Mouse (Mus musculus): Measurements from ENCODE around the gene 4930432K21Rik. TPM values are rescaled to one million over a fixed set of nuclear protein-coding genes. Genes with fewer than 3 reads are reported as not detected.

The 4930432K21Rik gene
- polyA plus RNA-seq, 1 experiment from 2014 or later: 0.57 TPM

GRCm38 (mm10) chr8:84106216-84107040 is 41.4 kb upstream of the 4930432K21Rik start:
- Histone ChIP-seq H3K27me3 (ENCODE audit: control insufficient read depth, insufficient read depth, low read length) (no peaks in the 10 kb centered on the region), H3K9ac (ENCODE audit: low read depth, low read length) (no peak overlapping the region), H3K9me3 (ENCODE audit: control insufficient read depth, low read length) (no peaks in the 10 kb centered on the region), H3K4me2 (replicated peaks; ENCODE audit: low read depth, low read length) (no peak overlapping the region), H3K4me1 (replicated peaks; ENCODE audit: control insufficient read depth, insufficient read depth, low read length) (no peaks in the 10 kb centered on the region; the same call in 1 of the 2 replicates), H3K27ac (ENCODE audit: low read depth, low read length) (no peak overlapping the region), H3K36me3 (ENCODE audit: control insufficient read depth, insufficient read depth, low read length) (no peaks in the 10 kb centered on the region), H3K4me3 (ENCODE audit: low read depth, low read length) (no peak overlapping the region)
- ATAC-seq (ENCODE audit: low FRiP score): no peak
- DNase-seq (ENCODE audit: low spot score): no peak
- 94% methylated on average over 6 of the region's 6 CpGs for WGBS

GRCm38 (mm10) chr8:84115646-84116045 is 32.2 kb upstream of the 4930432K21Rik start:
- no peak overlapping the region for H3K4me2 ChIP-seq (replicated peaks; ENCODE audit: low read depth, low read length)
- 83% methylated on average over 6 of the region's 6 CpGs for WGBS
- H3K9me3 ChIP-seq (ENCODE audit: control insufficient read depth, low read length): no peaks in the 10 kb centered on the region
- no peak overlapping the region for H3K9ac ChIP-seq (ENCODE audit: low read depth, low read length)
- no peak for DNase-seq (ENCODE audit: low spot score)
- no peak overlapping the region for H3K4me3 ChIP-seq (ENCODE audit: low read depth, low read length)
- no peaks in the 10 kb centered on the region for H3K36me3 ChIP-seq (ENCODE audit: control insufficient read depth, insufficient read depth, low read length)
- H3K27me3 ChIP-seq (ENCODE audit: control insufficient read depth, insufficient read depth, low read length): no peaks in the 10 kb centered on the region
- no peaks in the 10 kb centered on the region for H3K4me1 ChIP-seq (replicated peaks; ENCODE audit: control insufficient read depth, insufficient read depth, low read length)
- ATAC-seq (ENCODE audit: low FRiP score): no peak
- no peak overlapping the region for H3K27ac ChIP-seq (ENCODE audit: low read depth, low read length)

- no peaks in the 10 kb centered on the region for H3K9me3 ChIP-seq (ENCODE audit: control insufficient read depth, low read length)
- H3K36me3 ChIP-seq (ENCODE audit: control insufficient read depth, insufficient read depth, low read length): no peaks in the 10 kb centered on the region
- H3K4me1 ChIP-seq (replicated peaks; ENCODE audit: control insufficient read depth, insufficient read depth, low read length): no peaks in the 10 kb centered on the region
- H3K27ac ChIP-seq (ENCODE audit: low read depth, low read length): no peak overlapping the region
- H3K9ac ChIP-seq (ENCODE audit: low read depth, low read length): no peak overlapping the region
- DNase-seq (ENCODE audit: low spot score) (no peak), ATAC-seq (ENCODE audit: low FRiP score) (no peak)
- H3K4me3 ChIP-seq (ENCODE audit: low read depth, low read length): no peak overlapping the region
- H3K4me2 ChIP-seq (replicated peaks; ENCODE audit: low read depth, low read length): no peak overlapping the region
- H3K27me3 ChIP-seq (ENCODE audit: control insufficient read depth, insufficient read depth, low read length): no peaks in the 10 kb centered on the region
- WGBS: 90% methylated on average over 3 of the region's 3 CpGs
These were observed 25.7 kb upstream of the 4930432K21Rik start for GRCm38 (mm10) chr8:84122151-84122550.

- H3K4me3 ChIP-seq (ENCODE audit: low read depth, low read length): no peak within 1 kb of the TSS
- H3K36me3 ChIP-seq (ENCODE audit: control insufficient read depth, insufficient read depth, low read length): no peaks in the 10 kb centered on the region
- no peaks in the 10 kb centered on the region for H3K27me3 ChIP-seq (ENCODE audit: control insufficient read depth, insufficient read depth, low read length)
- H3K9ac ChIP-seq (ENCODE audit: low read depth, low read length): no peak within 1 kb of the TSS
- no peak for DNase-seq (ENCODE audit: low spot score)
- WGBS: 62% methylated on average over 9 of the region's 9 CpGs
- no peak for ATAC-seq (ENCODE audit: low FRiP score)
- no peaks in the 10 kb centered on the region for H3K9me3 ChIP-seq (ENCODE audit: control insufficient read depth, low read length)
- no peak within 1 kb of the TSS for H3K27ac ChIP-seq (ENCODE audit: low read depth, low read length)
- H3K4me2 ChIP-seq (replicated peaks; ENCODE audit: low read depth, low read length): no peak within 1 kb of the TSS
- H3K4me1 ChIP-seq (replicated peaks; ENCODE audit: control insufficient read depth, insufficient read depth, low read length): no peaks in the 10 kb centered on the region
These were observed 22.2 kb upstream of the 4930432K21Rik start, which contains the start of gene Podnl1 for GRCm38 (mm10) chr8:84125656-84126055. Podnl1 (plus strand) TSS chr8:84125989.

- WGBS: 79% methylated on average over 2 of the region's 2 CpGs
- no peaks in the 10 kb centered on the region for H3K9me3 ChIP-seq (ENCODE audit: control insufficient read depth, low read length)
- DNase-seq (ENCODE audit: low spot score): no peak
- H3K4me3 ChIP-seq (ENCODE audit: low read depth, low read length): no peak overlapping the region
- ATAC-seq (ENCODE audit: low FRiP score): no peak
- no peak overlapping the region for H3K9ac ChIP-seq (ENCODE audit: low read depth, low read length)
- no peaks in the 10 kb centered on the region for H3K27me3 ChIP-seq (ENCODE audit: control insufficient read depth, insufficient read depth, low read length)
- H3K4me2 ChIP-seq (replicated peaks; ENCODE audit: low read depth, low read length): no peak overlapping the region
- no peaks in the 10 kb centered on the region for H3K4me1 ChIP-seq (replicated peaks; ENCODE audit: control insufficient read depth, insufficient read depth, low read length)
- no peaks in the 10 kb centered on the region for H3K36me3 ChIP-seq (ENCODE audit: control insufficient read depth, insufficient read depth, low read length)
- H3K27ac ChIP-seq (ENCODE audit: low read depth, low read length): no peak overlapping the region
These were observed 21.1 kb upstream of the 4930432K21Rik start for GRCm38 (mm10) chr8:84126742-84127141.

GRCm38 (mm10) chr8:84127202-84127901 is 20.5 kb upstream of the 4930432K21Rik start:
- H3K36me3 ChIP-seq (ENCODE audit: control insufficient read depth, insufficient read depth, low read length): no peaks in the 10 kb centered on the region
- WGBS: 66% methylated on average over 17 of the region's 17 CpGs
- H3K9ac ChIP-seq (ENCODE audit: low read depth, low read length): no peak overlapping the region
- H3K27ac ChIP-seq (ENCODE audit: low read depth, low read length): no peak overlapping the region
- H3K27me3 ChIP-seq (ENCODE audit: control insufficient read depth, insufficient read depth, low read length): no peaks in the 10 kb centered on the region
- no peak overlapping the region for H3K4me3 ChIP-seq (ENCODE audit: low read depth, low read length)
- no peaks in the 10 kb centered on the region for H3K4me1 ChIP-seq (replicated peaks; ENCODE audit: control insufficient read depth, insufficient read depth, low read length)
- H3K9me3 ChIP-seq (ENCODE audit: control insufficient read depth, low read length): no peaks in the 10 kb centered on the region
- ATAC-seq (ENCODE audit: low FRiP score) (no peak), DNase-seq (ENCODE audit: low spot score) (no peak)
- no peak overlapping the region for H3K4me2 ChIP-seq (replicated peaks; ENCODE audit: low read depth, low read length)

- no peak for DNase-seq (ENCODE audit: low spot score)
- no peak for ATAC-seq (ENCODE audit: low FRiP score)
- 76% methylated on average over 8 of the region's 8 CpGs for WGBS
These were observed 19.5 kb upstream of the 4930432K21Rik start for GRCm38 (mm10) chr8:84128277-84128676.

GRCm38 (mm10) chr8:84130806-84131205 is 17.0 kb upstream of the 4930432K21Rik start:
- Histone ChIP-seq H3K9ac (ENCODE audit: low read depth, low read length) (no peak overlapping the region), H3K4me3 (ENCODE audit: low read depth, low read length) (no peak overlapping the region), H3K27me3 (ENCODE audit: control insufficient read depth, insufficient read depth, low read length) (no peaks in the 10 kb centered on the region), H3K4me2 (replicated peaks; ENCODE audit: low read depth, low read length) (no peak overlapping the region), H3K9me3 (ENCODE audit: control insufficient read depth, low read length) (no peaks in the 10 kb centered on the region), H3K4me1 (replicated peaks; ENCODE audit: control insufficient read depth, insufficient read depth, low read length) (no peaks in the 10 kb centered on the region), H3K27ac (ENCODE audit: low read depth, low read length) (no peak overlapping the region), H3K36me3 (ENCODE audit: control insufficient read depth, insufficient read depth, low read length) (0 out of 2 replicates have a peak, but pooled peaks cover 6% of the 10 kb centered on the region)
- DNase-seq (ENCODE audit: low spot score): no peak
- WGBS: 48% methylated on average over 30 of the region's 30 CpGs
- no peak for ATAC-seq (ENCODE audit: low FRiP score)

More at GRCm38 (mm10) chr8:84128277-84128676, 19.5 kb upstream of the 4930432K21Rik start:
- Histone ChIP-seq H3K36me3 (ENCODE audit: control insufficient read depth, insufficient read depth, low read length) (no peaks in the 10 kb centered on the region), H3K4me3 (ENCODE audit: low read depth, low read length) (no peak overlapping the region), H3K4me1 (replicated peaks; ENCODE audit: control insufficient read depth, insufficient read depth, low read length) (no peaks in the 10 kb centered on the region), H3K9ac (ENCODE audit: low read depth, low read length) (no peak overlapping the region), H3K27ac (ENCODE audit: low read depth, low read length) (no peak overlapping the region), H3K4me2 (replicated peaks; ENCODE audit: low read depth, low read length) (no peak overlapping the region), H3K9me3 (ENCODE audit: control insufficient read depth, low read length) (no peaks in the 10 kb centered on the region), H3K27me3 (ENCODE audit: control insufficient read depth, insufficient read depth, low read length) (no peaks in the 10 kb centered on the region)
